Mouse (Mus musculus): ENCODE results near the gene Rffl. TPM values are rescaled to one million over a fixed set of nuclear protein-coding genes. Genes with fewer than 3 reads are reported as not detected.
A peak's percentile ranks its signal among the peaks of the same experiment; 100 is the strongest.

Gene Rffl
- polyA plus RNA-seq, 1 experiment from 2014 or later = 12.0 TPM

DNA sequence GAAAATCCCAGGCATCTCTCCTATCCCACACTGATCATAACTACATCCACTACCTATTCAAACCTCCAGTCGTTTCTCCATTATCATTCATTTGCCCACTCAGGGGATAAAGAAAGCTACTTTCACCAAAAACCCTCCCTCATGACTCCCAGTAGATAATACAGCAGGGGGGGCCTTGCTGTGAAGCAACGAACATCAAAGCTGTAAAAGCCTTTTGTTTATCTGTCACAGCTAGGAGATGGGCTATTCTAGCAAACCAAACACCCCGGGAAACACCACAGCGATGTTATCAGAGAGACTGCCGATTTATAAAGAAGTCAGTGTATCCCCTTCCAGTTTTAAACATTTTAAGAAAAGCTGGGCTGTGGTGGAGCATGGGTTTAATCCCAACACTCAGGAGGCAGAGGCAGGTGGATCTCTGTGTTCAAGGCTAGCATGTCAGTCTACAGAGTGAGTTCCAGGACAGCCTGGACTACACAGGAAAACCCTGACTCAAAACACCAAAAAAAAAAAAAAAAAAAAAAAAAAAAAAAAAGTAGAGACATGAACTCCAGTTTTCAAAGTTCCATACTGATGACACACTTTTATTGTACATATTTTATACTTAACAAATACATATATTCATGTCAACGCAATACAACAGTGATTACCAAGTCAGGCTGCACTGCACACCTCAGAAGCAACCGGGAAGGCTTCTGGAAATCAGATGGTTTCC is 4.0 kb downstream of the Rffl start:
- no peak overlapping the region for H3K4me3 ChIP-seq
- H3K36me3 ChIP-seq = no peaks in the 10 kb centered on the region
- no peak overlapping the region for H3K27ac ChIP-seq (replicated peaks)
- 34% methylated on average over 7 of the region's 7 CpGs for WGBS
- peaks cover 22% of the 10 kb centered on the region for H3K4me1 ChIP-seq
- H3K27me3 ChIP-seq (ENCODE audit: low read depth, poor library complexity, severe bottlenecking) = 0 out of 2 replicates have a peak, but pooled peaks cover 6% of the 10 kb centered on the region
- no peak for DNase-seq (ENCODE audit: low spot score)
- H3K9me3 ChIP-seq (replicated peaks) = no peaks in the 10 kb centered on the region

DNA sequence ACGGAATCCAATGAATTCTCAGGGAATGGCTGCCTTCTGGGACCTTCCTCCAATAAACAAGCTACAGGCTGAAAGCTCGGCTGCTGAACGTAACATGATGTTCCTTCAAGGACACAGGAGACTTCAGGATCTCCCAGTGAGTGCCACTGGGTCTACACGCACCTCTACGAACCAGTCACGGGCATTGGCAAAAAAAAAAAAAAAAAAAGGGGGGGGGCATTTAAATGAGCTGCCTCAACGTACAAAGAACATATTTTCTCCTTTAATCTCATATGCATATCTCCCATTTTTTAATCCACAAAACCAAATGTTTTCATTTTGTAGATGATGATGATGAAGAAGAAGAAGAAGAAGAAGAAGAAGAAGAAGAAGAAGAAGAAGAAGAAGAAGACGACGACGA is 5.1 kb downstream of the Rffl start:
- WGBS = 78% methylated on average over 10 of the region's 10 CpGs

DNA sequence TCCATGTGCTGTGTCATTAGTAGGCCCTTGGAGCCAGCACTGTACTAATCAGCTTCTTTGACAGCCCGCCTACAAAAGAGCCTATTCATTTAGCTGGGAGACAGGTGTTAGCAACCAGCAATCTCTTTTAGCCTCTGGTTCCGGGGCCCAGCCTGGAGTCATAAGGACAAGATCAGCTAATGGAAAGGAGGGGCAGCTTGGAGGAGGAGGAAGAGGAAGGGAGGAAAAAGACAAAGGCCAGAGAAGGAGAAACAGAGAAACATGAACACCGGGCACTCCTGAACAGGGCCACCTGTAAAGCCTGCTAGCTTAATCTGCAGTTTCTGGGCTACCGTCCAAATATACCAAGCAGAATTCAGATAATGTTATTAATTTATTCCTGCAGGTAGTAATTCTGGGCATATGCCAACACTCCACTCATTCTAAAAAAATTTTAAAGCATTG is 7.5 kb downstream of the Rffl start:
- no peak overlapping the region for H3K27ac ChIP-seq (replicated peaks)
- H3K27me3 ChIP-seq (ENCODE audit: low read depth, poor library complexity, severe bottlenecking) = no peaks in the 10 kb centered on the region
- H3K9me3 ChIP-seq (replicated peaks) = no peaks in the 10 kb centered on the region
- peaks cover 16% of the 10 kb centered on the region for H3K4me1 ChIP-seq
- DNase-seq (ENCODE audit: low spot score) = no peak
- H3K36me3 ChIP-seq = no peaks in the 10 kb centered on the region
- WGBS = 76% methylated on average over 4 of the region's 4 CpGs
- H3K4me3 ChIP-seq = no peak overlapping the region

More for the DNA sequence above, 5.1 kb downstream of the Rffl start:
- DNase-seq (ENCODE audit: low spot score) = no peak
- H3K4me3 ChIP-seq = no peak overlapping the region
- no peaks in the 10 kb centered on the region for H3K9me3 ChIP-seq (replicated peaks)
- H3K4me1 ChIP-seq = peaks cover 28% of the 10 kb centered on the region
- 0 out of 2 replicates have a peak, but pooled peaks cover 6% of the 10 kb centered on the region for H3K27me3 ChIP-seq (ENCODE audit: low read depth, poor library complexity, severe bottlenecking)
- no peaks in the 10 kb centered on the region for H3K36me3 ChIP-seq
- no peak overlapping the region for H3K27ac ChIP-seq (replicated peaks)

DNA sequence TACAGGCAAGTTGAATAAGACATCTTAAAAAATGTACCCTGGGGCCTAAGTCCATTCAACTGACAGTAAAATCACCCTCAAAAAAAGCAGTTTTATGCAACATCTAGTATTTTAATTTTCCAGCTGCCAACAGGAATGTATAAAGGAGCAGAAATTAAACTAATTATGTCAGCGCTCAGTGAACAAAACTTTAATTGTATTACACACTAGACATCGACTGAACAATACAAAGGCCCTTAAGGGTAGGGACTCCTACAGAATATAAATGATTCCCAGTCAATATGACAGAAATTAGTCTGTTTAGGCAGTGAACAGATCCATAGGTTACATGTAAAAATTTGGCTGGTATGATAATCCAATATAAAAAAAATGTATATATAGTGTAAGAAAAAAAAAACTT is 8.0 kb downstream of the Rffl start:
- no peaks in the 10 kb centered on the region for H3K27me3 ChIP-seq (ENCODE audit: low read depth, poor library complexity, severe bottlenecking)
- H3K36me3 ChIP-seq = no peaks in the 10 kb centered on the region
- H3K4me3 ChIP-seq = no peak overlapping the region
- H3K27ac ChIP-seq (replicated peaks) = no peak overlapping the region
- no peaks in the 10 kb centered on the region for H3K9me3 ChIP-seq (replicated peaks)
- H3K4me1 ChIP-seq = peaks cover 16% of the 10 kb centered on the region
- 81% methylated on average over 2 of the region's 2 CpGs for WGBS
- no peak for DNase-seq (ENCODE audit: low spot score)

DNA sequence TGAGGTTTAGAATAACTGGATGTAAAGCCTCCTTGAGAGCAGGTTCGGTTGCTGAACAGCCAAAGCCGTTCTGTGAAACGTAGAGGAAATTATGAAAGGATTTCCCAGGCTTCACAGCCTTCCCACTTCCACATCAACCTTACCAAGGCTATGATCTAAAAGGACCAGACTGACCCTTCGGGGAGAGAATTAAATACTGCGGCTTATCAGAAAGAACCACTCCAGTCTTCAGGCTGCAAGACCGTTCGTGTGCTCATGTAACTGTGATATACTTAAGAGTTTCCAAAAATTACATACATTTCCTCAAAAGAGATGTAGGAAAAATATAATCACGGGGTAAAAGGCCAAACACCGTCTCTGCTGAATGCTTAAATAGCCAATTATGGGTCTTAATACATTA is 8.4 kb downstream of the Rffl start:
- Histone ChIP-seq H3K27me3 (ENCODE audit: low read depth, poor library complexity, severe bottlenecking) (no peaks in the 10 kb centered on the region), H3K27ac (replicated peaks) (no peak overlapping the region), H3K4me1 (peaks cover 16% of the 10 kb centered on the region), H3K4me3 (no peak overlapping the region), H3K9me3 (replicated peaks) (no peaks in the 10 kb centered on the region), H3K36me3 (no peaks in the 10 kb centered on the region)
- no peak for DNase-seq (ENCODE audit: low spot score)
- 91% methylated on average over 9 of the region's 9 CpGs for WGBS

DNA sequence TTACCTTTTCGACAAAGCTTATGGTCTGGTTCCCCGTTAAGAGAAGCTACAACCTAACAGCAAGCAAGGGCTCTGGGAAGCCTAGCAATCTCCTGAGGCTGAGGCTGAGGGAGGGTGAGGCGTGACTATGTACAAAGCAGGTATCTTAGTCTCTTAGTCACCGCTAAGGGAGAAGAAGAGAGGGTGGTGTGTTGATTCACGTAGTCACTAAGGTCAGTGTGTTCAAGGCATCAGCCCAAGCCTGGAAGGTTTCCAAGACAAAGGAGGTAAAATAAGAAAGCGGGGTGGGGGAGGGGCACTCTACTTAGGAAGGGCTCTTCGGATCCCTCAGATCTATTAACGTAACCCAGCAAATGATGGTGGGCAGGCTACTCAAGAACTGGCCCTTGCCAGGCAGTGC is 9.5 kb downstream of the Rffl start:
- Histone ChIP-seq H3K4me3 (no peak overlapping the region), H3K4me1 (peaks cover 15% of the 10 kb centered on the region), H3K9me3 (replicated peaks) (no peaks in the 10 kb centered on the region), H3K27me3 (ENCODE audit: low read depth, poor library complexity, severe bottlenecking) (no peaks in the 10 kb centered on the region), H3K36me3 (no peaks in the 10 kb centered on the region), H3K27ac (replicated peaks) (peak overlapping the region; percentile 9; the same call in 1 of the 2 replicates)
- 76% methylated on average over 8 of the region's 8 CpGs for WGBS
- DNase-seq (ENCODE audit: low spot score) = no peak

DNA sequence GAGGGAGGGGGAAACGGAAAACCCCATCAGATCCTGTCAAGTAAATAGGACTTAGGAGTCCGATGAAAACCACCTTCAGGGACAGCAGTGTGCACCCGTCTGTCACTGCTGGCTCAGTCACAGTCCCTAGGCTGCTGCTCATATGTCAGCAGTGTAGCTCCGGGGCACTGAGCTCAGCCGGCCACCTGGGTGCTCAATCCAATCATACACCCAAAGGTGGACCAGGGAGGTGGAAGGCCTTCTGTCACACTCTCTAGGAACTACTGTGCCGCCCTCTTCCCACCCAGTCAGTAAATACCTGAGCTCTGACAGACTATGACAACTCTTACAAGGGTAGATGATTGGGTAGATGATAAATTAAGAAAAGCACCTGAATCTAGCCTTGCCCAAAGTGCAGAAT is 10.3 kb downstream of the Rffl start:
- Histone ChIP-seq H3K4me1 (peaks cover 18% of the 10 kb centered on the region), H3K9me3 (replicated peaks) (no peaks in the 10 kb centered on the region), H3K36me3 (no peaks in the 10 kb centered on the region), H3K27ac (replicated peaks) (no peak overlapping the region), H3K27me3 (ENCODE audit: low read depth, poor library complexity, severe bottlenecking) (no peaks in the 10 kb centered on the region), H3K4me3 (no peak overlapping the region)
- no peak for DNase-seq (ENCODE audit: low spot score)
- 90% methylated on average over 6 of the region's 6 CpGs for WGBS

DNA sequence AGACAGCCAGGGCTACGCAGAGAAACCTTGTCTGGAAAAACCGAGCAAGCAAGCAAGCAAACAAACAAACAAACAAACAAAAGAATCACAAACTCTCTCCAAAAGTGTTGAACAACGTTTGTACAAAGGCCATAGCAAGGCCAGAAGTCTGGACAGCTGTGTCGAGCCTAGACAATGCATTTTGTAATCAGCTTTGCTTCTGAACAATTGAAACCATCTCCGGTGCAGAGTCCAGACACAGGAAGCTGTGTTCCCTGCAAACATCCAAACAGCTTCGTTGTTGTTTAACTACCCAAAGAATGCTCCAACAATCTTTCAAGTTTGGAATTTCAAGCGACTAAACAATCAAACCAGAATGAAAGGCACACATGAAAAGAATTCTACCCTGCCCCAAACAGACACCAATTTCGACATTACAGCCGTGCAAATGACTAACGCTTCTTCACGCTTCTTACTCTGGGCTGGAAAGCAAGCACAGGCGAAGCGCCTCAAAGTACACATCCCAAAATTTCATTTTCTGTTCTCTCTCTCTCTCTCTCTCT is 13.6 kb downstream of the Rffl start:
- no peaks in the 10 kb centered on the region for H3K36me3 ChIP-seq
- H3K9me3 ChIP-seq (replicated peaks) = no peaks in the 10 kb centered on the region
- 83% methylated on average over 13 of the region's 13 CpGs for WGBS
- H3K27me3 ChIP-seq (ENCODE audit: low read depth, poor library complexity, severe bottlenecking) = no peaks in the 10 kb centered on the region
- H3K4me1 ChIP-seq = peaks cover 15% of the 10 kb centered on the region
- no peak for DNase-seq (ENCODE audit: low spot score)
- no peak overlapping the region for H3K27ac ChIP-seq (replicated peaks)
- no peak overlapping the region for H3K4me3 ChIP-seq

DNA sequence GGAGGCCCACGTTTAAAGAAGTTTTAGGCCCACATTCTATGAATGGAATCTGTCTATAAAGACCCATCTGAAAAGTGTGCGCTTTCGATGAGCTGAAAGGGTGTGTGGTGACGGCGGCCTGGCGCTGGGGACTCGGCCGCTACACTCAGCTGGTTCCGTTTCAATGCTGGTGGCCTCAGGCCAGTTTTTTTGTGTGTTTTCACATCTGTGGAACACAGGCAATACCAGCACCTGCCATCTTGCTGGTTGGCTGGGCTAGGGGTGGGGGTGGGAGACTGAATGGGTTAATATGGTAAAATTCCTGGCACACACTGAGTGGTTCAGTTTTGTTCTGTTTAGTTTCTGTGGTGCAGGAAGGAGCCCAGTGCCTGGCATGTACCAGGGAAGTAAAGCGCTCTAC is 15.0 kb downstream of the Rffl start:
- H3K9me3 ChIP-seq (replicated peaks) = no peaks in the 10 kb centered on the region
- DNase-seq (ENCODE audit: low spot score) = no peak
- H3K27ac ChIP-seq (replicated peaks) = peak overlapping the region; percentile 57
- no peaks in the 10 kb centered on the region for H3K36me3 ChIP-seq
- WGBS = 83% methylated on average over 10 of the region's 10 CpGs
- no peaks in the 10 kb centered on the region for H3K27me3 ChIP-seq (ENCODE audit: low read depth, poor library complexity, severe bottlenecking)
- peaks cover 12% of the 10 kb centered on the region for H3K4me1 ChIP-seq
- H3K4me3 ChIP-seq = no peak overlapping the region

DNA sequence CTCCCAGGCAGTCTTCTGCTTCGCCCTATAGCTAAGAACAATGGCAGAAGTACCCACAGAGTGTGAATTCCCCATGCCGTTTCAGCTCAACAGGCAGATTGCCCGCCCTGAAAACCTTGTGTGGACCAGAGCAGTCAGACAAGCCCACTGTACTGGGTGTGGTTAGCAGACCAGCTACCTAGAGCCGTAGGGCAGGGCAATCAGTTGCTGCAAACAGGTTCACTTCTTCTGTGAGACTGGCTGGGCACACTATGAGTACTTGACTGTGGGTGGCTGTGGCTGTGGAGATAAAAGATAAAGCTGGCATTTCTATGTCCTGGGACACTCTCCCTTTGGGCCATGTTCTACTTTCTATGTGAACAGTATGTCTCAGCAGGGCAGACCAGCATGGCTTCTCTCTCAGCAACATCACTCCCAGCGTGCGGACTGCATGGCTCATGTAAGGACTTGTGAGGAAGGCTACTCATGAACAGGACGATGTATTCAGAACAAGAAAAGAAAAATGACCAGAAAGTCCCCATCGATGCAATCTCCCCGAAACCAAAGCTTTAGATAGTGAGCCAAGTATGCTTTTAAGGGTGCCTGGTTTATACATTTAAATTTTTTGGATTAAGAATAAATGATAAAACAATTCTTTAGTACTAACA is 15.6 kb downstream of the Rffl start:
- no peaks in the 10 kb centered on the region for H3K9me3 ChIP-seq (replicated peaks)
- H3K27me3 ChIP-seq (ENCODE audit: low read depth, poor library complexity, severe bottlenecking) = no peaks in the 10 kb centered on the region
- H3K4me1 ChIP-seq = peaks cover 16% of the 10 kb centered on the region
- no peak overlapping the region for H3K4me3 ChIP-seq
- no peaks in the 10 kb centered on the region for H3K36me3 ChIP-seq
- no peak overlapping the region for H3K27ac ChIP-seq (replicated peaks)
- DNase-seq (ENCODE audit: low spot score) = no peak
- 86% methylated on average over 9 of the region's 9 CpGs for WGBS

DNA sequence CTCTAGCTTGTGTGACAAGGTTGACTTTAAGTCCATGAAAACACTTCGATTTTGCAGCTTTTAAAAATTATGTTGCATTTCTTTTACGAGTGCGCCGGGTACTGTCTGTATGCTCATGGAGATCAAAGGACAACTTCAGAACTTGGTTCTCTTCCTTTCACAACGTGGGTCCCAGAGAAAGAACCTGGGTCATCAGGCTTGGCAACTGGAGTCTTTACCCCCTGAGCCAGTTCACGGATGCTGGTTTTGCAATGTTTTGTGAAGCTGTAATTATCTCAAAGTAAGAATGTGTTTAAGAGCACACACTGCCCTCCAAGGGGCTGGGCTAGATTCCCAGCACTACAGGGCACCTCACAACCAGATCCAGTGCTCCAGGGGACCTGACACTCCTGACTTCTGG is 16.9 kb downstream of the Rffl start:
- no peak for DNase-seq (ENCODE audit: low spot score)
- Histone ChIP-seq H3K4me3 (no peak overlapping the region), H3K4me1 (peaks cover 22% of the 10 kb centered on the region), H3K27ac (replicated peaks) (no peak overlapping the region), H3K36me3 (no peaks in the 10 kb centered on the region), H3K9me3 (replicated peaks) (no peaks in the 10 kb centered on the region), H3K27me3 (ENCODE audit: low read depth, poor library complexity, severe bottlenecking) (no peaks in the 10 kb centered on the region)
- 88% methylated on average over 6 of the region's 6 CpGs for WGBS

DNA sequence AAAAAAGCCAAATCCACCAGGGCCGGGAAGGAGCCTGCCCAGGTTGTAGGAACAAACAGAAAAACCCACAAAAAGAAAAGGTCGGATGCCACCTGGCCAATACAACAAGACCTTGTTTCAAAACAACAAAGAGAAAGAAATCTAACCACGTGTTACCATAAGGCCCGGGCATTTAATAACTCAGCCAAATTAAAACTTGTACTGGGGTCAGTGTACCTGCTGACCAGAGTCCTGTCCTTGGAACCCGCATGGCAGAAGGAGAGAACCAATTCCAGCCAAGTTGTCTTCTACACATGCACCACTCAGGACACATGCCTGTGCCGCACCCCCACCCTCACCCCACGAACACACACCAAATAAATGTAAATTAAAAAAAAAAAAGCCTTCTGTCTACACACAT is 18.1 kb downstream of the Rffl start:
- no peaks in the 10 kb centered on the region for H3K27me3 ChIP-seq (ENCODE audit: low read depth, poor library complexity, severe bottlenecking)
- no peaks in the 10 kb centered on the region for H3K9me3 ChIP-seq (replicated peaks)
- H3K4me3 ChIP-seq = no peak overlapping the region
- WGBS = 87% methylated on average over 7 of the region's 7 CpGs
- H3K4me1 ChIP-seq = peaks cover 22% of the 10 kb centered on the region
- H3K36me3 ChIP-seq = no peaks in the 10 kb centered on the region
- no peak overlapping the region for H3K27ac ChIP-seq (replicated peaks)
- DNase-seq (ENCODE audit: low spot score) = no peak

DNA sequence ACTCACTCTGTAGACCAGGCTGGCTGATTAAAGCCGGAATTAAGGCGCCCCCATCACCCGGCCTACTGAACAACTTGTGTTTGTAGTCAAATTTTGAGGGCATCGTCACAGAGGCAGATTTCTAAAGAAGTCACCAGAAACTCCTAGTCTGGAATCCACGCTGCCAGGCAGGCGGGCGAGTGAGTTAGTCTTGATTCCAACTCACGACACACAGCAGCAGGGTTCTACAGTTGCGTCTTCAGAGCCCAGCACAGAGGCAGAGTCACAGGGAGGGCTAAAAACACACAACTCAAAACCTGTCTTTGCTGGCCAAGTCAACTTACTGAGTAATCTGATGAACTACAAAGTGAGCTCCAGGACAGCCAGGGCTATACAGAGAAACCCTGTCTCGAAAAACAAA is 18.5 kb downstream of the Rffl start:
- no peak overlapping the region for H3K4me3 ChIP-seq
- no peak overlapping the region for H3K27ac ChIP-seq (replicated peaks)
- H3K9me3 ChIP-seq (replicated peaks) = no peaks in the 10 kb centered on the region
- H3K4me1 ChIP-seq = peaks cover 25% of the 10 kb centered on the region
- no peak for DNase-seq (ENCODE audit: low spot score)
- WGBS = 88% methylated on average over 10 of the region's 10 CpGs
- no peaks in the 10 kb centered on the region for H3K27me3 ChIP-seq (ENCODE audit: low read depth, poor library complexity, severe bottlenecking)
- no peaks in the 10 kb centered on the region for H3K36me3 ChIP-seq

Measured in midbrain, embryonic 10.5 days (tissue).